Mouse (Mus musculus): ENCODE results near the gene Gm20479. TPM values are rescaled to one million over a fixed set of nuclear protein-coding genes. Genes with fewer than 3 reads are reported as not detected.
A peak's percentile ranks its signal among the peaks of the same experiment; 100 is the strongest.

Gene Gm20479
- polyA plus RNA-seq, 1 experiment from 2014 or later: 0.80 TPM

DNA sequence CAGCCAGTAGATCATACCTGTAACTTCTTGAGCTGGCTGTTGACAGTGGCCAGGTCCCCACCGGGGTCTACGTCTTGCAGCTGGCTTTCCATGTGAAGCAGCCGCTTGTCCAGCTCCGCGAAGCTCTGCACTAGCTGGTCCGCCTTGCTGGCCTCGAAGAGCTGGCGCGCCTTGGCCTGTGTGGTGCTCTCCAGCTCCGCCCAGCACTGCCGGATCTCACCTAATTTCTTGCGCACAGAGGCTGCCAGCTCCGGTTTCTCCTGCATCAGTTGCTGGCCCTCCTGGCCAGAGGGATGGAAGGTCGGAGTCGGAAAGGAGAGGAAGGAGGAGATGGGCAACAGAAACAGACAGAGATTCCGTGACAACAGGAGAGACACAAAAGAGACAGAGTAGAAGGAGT is 34.2 kb upstream of the Gm20479 start:
- Histone ChIP-seq H3K9ac (replicated peaks; ENCODE audit: low read length) (no peak overlapping the region), H3K4me1 (ENCODE audit: insufficient read depth, low read length) (peaks cover 5% of the 10 kb centered on the region; the same call in 1 of the 2 replicates), H3K36me3 (ENCODE audit: insufficient read depth, low read length) (no peaks in the 10 kb centered on the region), H3K27ac (ENCODE audit: low read length) (no peak overlapping the region), H3K4me3 (ENCODE audit: low read length) (no peak overlapping the region), H3K4me2 (replicated peaks; ENCODE audit: low read depth, low read length) (no peak overlapping the region), H3K9me3 (ENCODE audit: low read length) (no peaks in the 10 kb centered on the region), H3K27me3 (ENCODE audit: insufficient read depth, low read length) (peaks cover 51% of the 10 kb centered on the region)
- ATAC-seq (ENCODE audit: low FRiP score, low TSS enrichment): no peak
- WGBS: 36% methylated on average over 16 of the region's 16 CpGs

GRCm38 (mm10) chr7:27389213-27389612 is 32.0 kb upstream of the Gm20479 start:
- ATAC-seq (ENCODE audit: low FRiP score, low TSS enrichment): no peak
- H3K27ac ChIP-seq (ENCODE audit: low read length): no peak overlapping the region
- peaks cover 30% of the 10 kb centered on the region for H3K27me3 ChIP-seq (ENCODE audit: insufficient read depth, low read length)
- no peaks in the 10 kb centered on the region for H3K36me3 ChIP-seq (ENCODE audit: insufficient read depth, low read length)
- H3K9me3 ChIP-seq (ENCODE audit: low read length): no peaks in the 10 kb centered on the region
- H3K9ac ChIP-seq (replicated peaks; ENCODE audit: low read length): no peak overlapping the region
- H3K4me3 ChIP-seq (ENCODE audit: low read length): no peak overlapping the region
- H3K4me1 ChIP-seq (ENCODE audit: insufficient read depth, low read length): no peaks in the 10 kb centered on the region
- no peak overlapping the region for H3K4me2 ChIP-seq (replicated peaks; ENCODE audit: low read depth, low read length)
- 70% methylated on average over 6 of the region's 6 CpGs for WGBS

DNA sequence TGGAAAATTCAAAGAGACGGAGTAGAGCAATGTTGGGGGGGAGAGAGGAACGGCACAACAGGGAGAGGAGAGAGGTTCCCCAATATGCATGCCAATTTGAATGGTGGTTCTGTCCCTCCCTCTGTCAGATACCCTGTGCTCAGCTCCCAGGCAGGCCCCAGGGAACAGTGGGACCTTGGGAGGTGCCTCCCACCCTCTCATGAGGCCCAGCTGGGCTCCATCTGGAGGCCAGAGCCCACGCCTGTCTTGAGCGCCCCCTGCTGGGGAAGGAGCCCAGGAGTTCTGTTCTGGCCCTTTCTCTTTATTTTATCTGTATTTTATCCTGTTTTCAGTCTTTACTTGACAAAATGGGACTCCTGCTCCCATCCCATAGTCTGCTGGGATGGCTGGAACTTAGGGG is 27.5 kb upstream of the Gm20479 start:
- H3K9ac ChIP-seq (replicated peaks; ENCODE audit: low read length): no peak overlapping the region
- H3K4me3 ChIP-seq (ENCODE audit: low read length): no peak overlapping the region
- H3K27me3 ChIP-seq (ENCODE audit: insufficient read depth, low read length): 0 out of 2 replicates have a peak, but pooled peaks cover 2% of the 10 kb centered on the region
- H3K27ac ChIP-seq (ENCODE audit: low read length): no peak overlapping the region
- ATAC-seq (ENCODE audit: low FRiP score, low TSS enrichment): peak; percentile 67; the same call in 1 of the 2 replicates
- H3K9me3 ChIP-seq (ENCODE audit: low read length): no peaks in the 10 kb centered on the region
- no peaks in the 10 kb centered on the region for H3K36me3 ChIP-seq (ENCODE audit: insufficient read depth, low read length)
- H3K4me2 ChIP-seq (replicated peaks; ENCODE audit: low read depth, low read length): no peak overlapping the region
- H3K4me1 ChIP-seq (ENCODE audit: insufficient read depth, low read length): no peaks in the 10 kb centered on the region
- WGBS: 34% methylated on average over 4 of the region's 4 CpGs

DNA sequence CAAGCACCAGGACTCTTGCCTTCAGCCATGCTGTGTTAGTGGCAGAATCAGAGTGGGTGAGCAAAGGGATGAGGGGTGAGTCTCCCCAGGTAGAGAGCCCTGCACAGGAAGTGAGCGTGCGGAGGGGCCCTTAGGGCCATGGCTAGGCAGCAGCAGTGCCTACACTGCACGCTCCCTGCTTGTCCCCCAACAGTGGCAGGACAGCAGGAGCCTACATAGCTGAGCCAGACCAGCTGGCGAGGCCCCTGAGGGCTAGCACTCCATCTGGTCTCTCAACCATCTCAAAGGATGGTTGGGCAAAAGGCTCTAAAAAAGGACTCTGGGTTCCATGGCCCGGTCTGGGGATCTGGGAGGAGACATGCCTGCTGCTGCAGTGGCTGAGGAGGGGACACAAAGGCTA is 26.9 kb upstream of the Gm20479 start:
- Histone ChIP-seq H3K4me2 (replicated peaks; ENCODE audit: low read depth, low read length) (no peak overlapping the region), H3K4me3 (ENCODE audit: low read length) (no peak overlapping the region), H3K36me3 (ENCODE audit: insufficient read depth, low read length) (no peaks in the 10 kb centered on the region), H3K4me1 (ENCODE audit: insufficient read depth, low read length) (no peaks in the 10 kb centered on the region), H3K9me3 (ENCODE audit: low read length) (no peaks in the 10 kb centered on the region), H3K27me3 (ENCODE audit: insufficient read depth, low read length) (0 out of 2 replicates have a peak, but pooled peaks cover 4% of the 10 kb centered on the region), H3K27ac (ENCODE audit: low read length) (no peak overlapping the region), H3K9ac (replicated peaks; ENCODE audit: low read length) (no peak overlapping the region; the same call in 1 of the 2 replicates)
- 63% methylated on average over 5 of the region's 5 CpGs for WGBS
- ATAC-seq (ENCODE audit: low FRiP score, low TSS enrichment): 0 out of 2 replicates have a peak, but pooled peaks have one; percentile 15

GRCm38 (mm10) chr7:27383233-27383632 is 26.0 kb upstream of the Gm20479 start:
- Histone ChIP-seq H3K27ac (ENCODE audit: low read length) (no peak overlapping the region), H3K4me2 (replicated peaks; ENCODE audit: low read depth, low read length) (no peak overlapping the region), H3K9ac (replicated peaks; ENCODE audit: low read length) (no peak overlapping the region), H3K9me3 (ENCODE audit: low read length) (no peaks in the 10 kb centered on the region), H3K36me3 (ENCODE audit: insufficient read depth, low read length) (no peaks in the 10 kb centered on the region), H3K27me3 (ENCODE audit: insufficient read depth, low read length) (0 out of 2 replicates have a peak, but pooled peaks cover 4% of the 10 kb centered on the region), H3K4me1 (ENCODE audit: insufficient read depth, low read length) (no peaks in the 10 kb centered on the region), H3K4me3 (ENCODE audit: low read length) (no peak overlapping the region)
- WGBS: 90% methylated on average over 1 of the region's 1 CpGs
- no peak for ATAC-seq (ENCODE audit: low FRiP score, low TSS enrichment)

DNA sequence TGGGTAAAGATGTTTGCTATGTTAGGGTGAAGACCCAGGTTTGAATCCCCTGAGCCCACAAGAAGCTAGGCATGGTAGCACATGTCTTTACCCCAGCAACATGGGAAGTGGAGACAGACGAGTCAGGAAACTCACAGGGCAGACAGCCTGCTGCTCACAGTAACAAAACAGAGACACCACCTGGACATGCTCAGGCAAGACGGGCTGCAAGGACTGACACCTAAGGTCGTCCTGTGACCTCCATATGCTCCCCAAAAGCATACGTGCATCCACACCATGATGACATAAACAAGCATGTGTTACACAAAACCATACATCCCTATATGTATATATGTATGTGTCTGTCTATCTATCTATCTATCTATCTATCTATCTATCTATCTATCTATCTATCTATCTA is 24.3 kb upstream of the Gm20479 start:
- WGBS: 47% methylated on average over 4 of the region's 4 CpGs
- H3K4me3 ChIP-seq (ENCODE audit: low read length): no peak overlapping the region
- H3K9me3 ChIP-seq (ENCODE audit: low read length): no peaks in the 10 kb centered on the region
- no peaks in the 10 kb centered on the region for H3K4me1 ChIP-seq (ENCODE audit: insufficient read depth, low read length)
- H3K9ac ChIP-seq (replicated peaks; ENCODE audit: low read length): no peak overlapping the region
- H3K36me3 ChIP-seq (ENCODE audit: insufficient read depth, low read length): no peaks in the 10 kb centered on the region
- no peak overlapping the region for H3K27ac ChIP-seq (ENCODE audit: low read length)
- peaks cover 20% of the 10 kb centered on the region for H3K27me3 ChIP-seq (ENCODE audit: insufficient read depth, low read length)
- ATAC-seq (ENCODE audit: low FRiP score, low TSS enrichment): no peak
- no peak overlapping the region for H3K4me2 ChIP-seq (replicated peaks; ENCODE audit: low read depth, low read length)

DNA sequence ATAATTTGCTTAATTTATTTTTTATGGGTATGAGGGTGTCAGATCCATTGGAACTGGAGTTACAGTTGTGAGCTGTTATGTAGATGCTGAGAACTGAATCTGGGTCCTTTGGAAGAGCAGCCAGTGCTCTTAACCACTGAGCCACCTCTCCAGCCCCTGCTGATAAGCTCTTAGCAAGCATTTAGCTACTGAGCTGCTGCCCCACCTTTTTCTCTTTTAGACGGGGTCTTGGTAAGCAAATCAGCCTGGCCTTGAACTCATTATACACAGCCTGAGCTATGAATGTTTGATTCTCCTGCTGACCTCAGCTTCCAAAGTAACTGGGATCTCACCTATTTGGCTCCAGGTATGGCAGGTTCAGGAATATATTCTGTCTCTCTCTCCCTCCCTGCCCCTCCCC is 23.8 kb upstream of the Gm20479 start:
- H3K27ac ChIP-seq (ENCODE audit: low read length): no peak overlapping the region
- no peaks in the 10 kb centered on the region for H3K36me3 ChIP-seq (ENCODE audit: insufficient read depth, low read length)
- H3K9ac ChIP-seq (replicated peaks; ENCODE audit: low read length): no peak overlapping the region
- peaks cover 24% of the 10 kb centered on the region for H3K27me3 ChIP-seq (ENCODE audit: insufficient read depth, low read length)
- 46% methylated on average over 1 of the region's 1 CpGs for WGBS
- ATAC-seq (ENCODE audit: low FRiP score, low TSS enrichment): no peak
- no peaks in the 10 kb centered on the region for H3K4me1 ChIP-seq (ENCODE audit: insufficient read depth, low read length)
- no peak overlapping the region for H3K4me2 ChIP-seq (replicated peaks; ENCODE audit: low read depth, low read length)
- no peaks in the 10 kb centered on the region for H3K9me3 ChIP-seq (ENCODE audit: low read length)
- no peak overlapping the region for H3K4me3 ChIP-seq (ENCODE audit: low read length)

DNA sequence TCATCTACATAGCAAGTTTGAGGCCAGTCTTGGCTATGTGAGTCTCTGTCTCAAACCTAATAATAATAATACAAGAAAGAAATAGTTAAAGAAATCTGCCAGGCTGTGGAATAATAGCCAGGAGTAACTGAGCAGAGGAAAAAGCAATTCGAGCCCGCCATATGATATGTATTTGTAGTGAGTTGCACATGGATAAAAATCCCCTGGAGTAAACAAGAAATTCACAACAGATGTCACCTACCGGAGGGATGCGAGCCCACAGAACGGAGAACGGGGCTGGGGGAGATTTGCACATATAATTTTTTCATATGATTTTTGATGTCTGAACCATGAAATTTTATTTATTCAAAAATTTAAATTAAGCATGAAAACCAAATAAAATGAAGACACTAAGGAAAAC is 22.6 kb upstream of the Gm20479 start:
- Histone ChIP-seq H3K27me3 (ENCODE audit: insufficient read depth, low read length) (peaks cover 34% of the 10 kb centered on the region), H3K4me2 (replicated peaks; ENCODE audit: low read depth, low read length) (no peak overlapping the region), H3K36me3 (ENCODE audit: insufficient read depth, low read length) (no peaks in the 10 kb centered on the region), H3K4me1 (ENCODE audit: insufficient read depth, low read length) (no peaks in the 10 kb centered on the region), H3K9me3 (ENCODE audit: low read length) (no peaks in the 10 kb centered on the region), H3K4me3 (ENCODE audit: low read length) (no peak overlapping the region), H3K27ac (ENCODE audit: low read length) (no peak overlapping the region), H3K9ac (replicated peaks; ENCODE audit: low read length) (no peak overlapping the region)
- ATAC-seq (ENCODE audit: low FRiP score, low TSS enrichment): no peak
- WGBS: 82% methylated on average over 6 of the region's 6 CpGs

- Histone ChIP-seq H3K9ac (replicated peaks; ENCODE audit: low read length) (no peak overlapping the region), H3K27me3 (ENCODE audit: insufficient read depth, low read length) (peaks cover 46% of the 10 kb centered on the region), H3K4me3 (ENCODE audit: low read length) (no peak overlapping the region), H3K4me1 (ENCODE audit: insufficient read depth, low read length) (no peaks in the 10 kb centered on the region), H3K9me3 (ENCODE audit: low read length) (no peaks in the 10 kb centered on the region), H3K36me3 (ENCODE audit: insufficient read depth, low read length) (no peaks in the 10 kb centered on the region), H3K4me2 (replicated peaks; ENCODE audit: low read depth, low read length) (no peak overlapping the region), H3K27ac (ENCODE audit: low read length) (no peak overlapping the region)
- WGBS: 16% methylated on average over 4 of the region's 4 CpGs
- no peak for ATAC-seq (ENCODE audit: low FRiP score, low TSS enrichment)
Observed at GRCm38 (mm10) chr7:27378431-27378830, 21.2 kb upstream of the Gm20479 start.

GRCm38 (mm10) chr7:27375274-27375673 is 18.1 kb upstream of the Gm20479 start:
- under 1% methylated on average over 22 of the region's 22 CpGs for whole genome bisulfite sequencing
- Histone ChIP-seq H3K4me3 (ENCODE audit: low read length) (peak overlapping the region; percentile 18; the same call in 1 of the 2 replicates), H3K9me3 (ENCODE audit: low read length) (peaks cover under 1% of the 10 kb centered on the region; the same call in 1 of the 2 replicates), H3K4me1 (ENCODE audit: insufficient read depth, low read length) (no peaks in the 10 kb centered on the region), H3K4me2 (replicated peaks; ENCODE audit: low read depth, low read length) (peak overlapping the region; percentile 20), H3K36me3 (ENCODE audit: insufficient read depth, low read length) (no peaks in the 10 kb centered on the region), H3K9ac (replicated peaks; ENCODE audit: low read length) (no peak overlapping the region), H3K27me3 (ENCODE audit: insufficient read depth, low read length) (peaks cover 78% of the 10 kb centered on the region), H3K27ac (ENCODE audit: low read length) (no peak overlapping the region)
- no peak for ATAC-seq (ENCODE audit: low FRiP score, low TSS enrichment)
